Mouse (Mus musculus) bone marrow macrophage, adult 2 months (primary cell): ENCODE data around the gene Tbcd.

Experiments used
- CTCF ChIP-seq: IDR thresholded peaks from 2 replicates; pipeline ENCODE4 v1.5.1; 2012; ENCODE audit warnings: low read depth, mild to moderate bottlenecking, low read length, moderate library complexity
- POLR2A ChIP-seq: IDR thresholded peaks from 2 replicates; pipeline ENCODE4 v1.6.1; 2012; ENCODE audit warnings: mild to moderate bottlenecking, low read depth, low read length, borderline replicate concordance

GRCm38 (mm10) chr11:121517687-121518465 lies 66.1 kb downstream of the Tbcd start:
- TF ChIP-seq CTCF (no peak), POLR2A (no peak)
